Mouse (Mus musculus) embryonic facial prominence, embryonic 14.5 days (tissue): ENCODE measurements around the gene Lzic. TPM values are rescaled to one million over a fixed set of nuclear protein-coding genes. Genes with fewer than 3 reads are reported as not detected.

Source experiments
- ATAC-seq: fragments of 200-750 bp; cut with Nextera tagmentation; 2 replicates; pipeline ENCODE4 v1.8.0; 2017; ENCODE audit warnings: low read depth, moderate number of reproducible peaks, moderate TSS enrichment
- DNase-seq: peaks from one replicate; pipeline ENCODE4 v3.0.0-alpha.2; 2015; ENCODE audit warnings: low spot score
- H3K27ac ChIP-seq: fragments of 300-500 bp; sonication (generic); replicated peaks from 2 replicates; pipeline ENCODE4 v1.5.1; 2014; ENCODE audit warnings: low read depth, mild to moderate bottlenecking, low read length, moderate library complexity
- H3K27me3 ChIP-seq: fragments of 300-500 bp; sonication (generic); replicated peaks from 2 replicates; pipeline ENCODE4 v1.6.1; 2014; ENCODE audit warnings: low read length; ENCODE audit not compliant: control insufficient read depth, insufficient read depth
- H3K36me3 ChIP-seq: fragments of 300-500 bp; sonication (generic); 2 replicates; pipeline ENCODE4 v1.6.1; 2014; ENCODE audit warnings: low read length, mixed read lengths; ENCODE audit not compliant: control insufficient read depth, insufficient read depth
- H3K4me1 ChIP-seq: fragments of 300-500 bp; sonication (generic); 2 replicates; pipeline ENCODE4 v1.6.1; 2014; ENCODE audit warnings: antibody characterized with exemption, low read length; ENCODE audit not compliant: control insufficient read depth, insufficient read depth
- H3K4me2 ChIP-seq: fragments of 300-500 bp; sonication (generic); 2 replicates; pipeline ENCODE4 v1.6.1; 2014; ENCODE audit warnings: low read depth, mild to moderate bottlenecking, low read length, moderate library complexity, mixed read lengths
- H3K4me3 ChIP-seq: fragments of 300-500 bp; sonication (generic); 2 replicates; pipeline ENCODE4 v1.5.1; 2014; ENCODE audit warnings: low read depth, mild to moderate bottlenecking, low read length
- H3K9ac ChIP-seq: fragments of 300-500 bp; sonication (generic); 2 replicates; pipeline ENCODE4 v1.6.1; 2014; ENCODE audit warnings: low read depth, mild to moderate bottlenecking, low read length, moderate library complexity, mixed read lengths
- H3K9me3 ChIP-seq: fragments of 300-500 bp; sonication (generic); 2 replicates; pipeline ENCODE4 v1.6.1; 2016; ENCODE audit warnings: low read length; ENCODE audit not compliant: control insufficient read depth
- WGBS: fragments of 180-500 bp; shearing (Covaris S2); extraction: QIAGEN DNeasy Blood & Tissue Kit; methylation state at CpG from one replicate; pipeline ENCODE4 v1.1.7; 2014; 5-methylcytosine and 5-hydroxymethylcytosine counted together
- polyA plus RNA-seq: library from polyadenylated mRNA; unstranded; fragments of >200 nt; fragmentation: Nextera tagmentation; extraction: Ambion mirVana; gene quantifications from 2 replicates; pipeline ENCODE4 v1.2.1, GENCODE M21; 2014

Gene Lzic
- polyA plus RNA-seq, 1 experiment from 2014 or later, result 48.1 TPM

GRCm38 (mm10) chr4:149525170-149525569, 40.1 kb downstream of the Lzic start:
- no peak overlapping the region for H3K4me2 ChIP-seq
- no peak overlapping the region for H3K27ac ChIP-seq
- no peaks in the 10 kb centered on the region for H3K36me3 ChIP-seq
- H3K4me3 ChIP-seq, result no peak overlapping the region
- ATAC-seq (no peak), DNase-seq (no peak)
- H3K9ac ChIP-seq, result no peak overlapping the region
- peaks cover 6% of the 10 kb centered on the region; the same call in 1 of the 2 replicates for H3K4me1 ChIP-seq
- no peaks in the 10 kb centered on the region for H3K9me3 ChIP-seq
- no peaks in the 10 kb centered on the region for H3K27me3 ChIP-seq
- WGBS, result 77% methylated on average over 4 of the region's 4 CpGs

GRCm38 (mm10) chr4:149525811-149526210, 40.8 kb downstream of the Lzic start:
- Histone ChIP-seq H3K27ac (peak overlapping the region; percentile 13), H3K4me2 (no peak overlapping the region), H3K9me3 (no peaks in the 10 kb centered on the region), H3K36me3 (no peaks in the 10 kb centered on the region), H3K4me1 (peaks cover 6% of the 10 kb centered on the region; the same call in 1 of the 2 replicates), H3K27me3 (no peaks in the 10 kb centered on the region), H3K9ac (no peak overlapping the region), H3K4me3 (no peak overlapping the region)
- ATAC-seq (no peak), DNase-seq (no peak)
- WGBS, result 64% methylated on average over 6 of the region's 6 CpGs

GRCm38 (mm10) chr4:149526330-149526729, 41.3 kb downstream of the Lzic start:
- Histone ChIP-seq H3K4me3 (no peak overlapping the region), H3K27ac (peak overlapping the region; percentile 13), H3K9ac (0 out of 2 replicates have a peak overlapping the region, but pooled peaks have one; percentile 10), H3K4me2 (no peak overlapping the region), H3K36me3 (no peaks in the 10 kb centered on the region), H3K27me3 (no peaks in the 10 kb centered on the region), H3K9me3 (no peaks in the 10 kb centered on the region), H3K4me1 (peaks cover 6% of the 10 kb centered on the region; the same call in 1 of the 2 replicates)
- DNase-seq (peak; percentile 53), ATAC-seq (peak; percentile 47)
- 41% methylated on average over 7 of the region's 7 CpGs for WGBS

GRCm38 (mm10) chr4:149527621-149528354, 42.8 kb downstream of the Lzic start:
- no peak overlapping the region for H3K4me3 ChIP-seq
- no peaks in the 10 kb centered on the region for H3K9me3 ChIP-seq
- DNase-seq (no peak), ATAC-seq (no peak)
- no peak overlapping the region for H3K9ac ChIP-seq
- H3K27me3 ChIP-seq, result no peaks in the 10 kb centered on the region
- no peaks in the 10 kb centered on the region for H3K36me3 ChIP-seq
- no peak overlapping the region; the same call in 1 of the 2 replicates for H3K27ac ChIP-seq
- H3K4me2 ChIP-seq, result no peak overlapping the region
- peaks cover 6% of the 10 kb centered on the region; the same call in 1 of the 2 replicates for H3K4me1 ChIP-seq
- 71% methylated on average over 15 of the region's 15 CpGs for WGBS

- Histone ChIP-seq H3K9ac (no peak overlapping the region), H3K27me3 (no peaks in the 10 kb centered on the region), H3K4me1 (peaks cover 6% of the 10 kb centered on the region; the same call in 1 of the 2 replicates), H3K9me3 (no peaks in the 10 kb centered on the region), H3K36me3 (no peaks in the 10 kb centered on the region), H3K4me3 (no peak overlapping the region), H3K4me2 (no peak overlapping the region), H3K27ac (no peak overlapping the region)
- DNase-seq, result no peak
- no peak for ATAC-seq
- WGBS, result 39% methylated on average over 6 of the region's 6 CpGs
Observed at GRCm38 (mm10) chr4:149529691-149530090, 44.7 kb downstream of the Lzic start.

- no peaks in the 10 kb centered on the region for H3K9me3 ChIP-seq
- no peak for DNase-seq
- H3K36me3 ChIP-seq, result no peaks in the 10 kb centered on the region
- 75% methylated on average over 8 of the region's 8 CpGs for WGBS
- no peaks in the 10 kb centered on the region; the same call in 1 of the 2 replicates for H3K4me1 ChIP-seq
- H3K27me3 ChIP-seq, result no peaks in the 10 kb centered on the region
- H3K27ac ChIP-seq, result no peak overlapping the region
- H3K4me2 ChIP-seq, result no peak overlapping the region
- no peak overlapping the region for H3K9ac ChIP-seq
- ATAC-seq, result no peak
- no peak overlapping the region for H3K4me3 ChIP-seq
Observed at GRCm38 (mm10) chr4:149539441-149539840, 54.4 kb downstream of the Lzic start.

GRCm38 (mm10) chr4:149541935-149542334, 56.9 kb downstream of the Lzic start:
- H3K27me3 ChIP-seq, result no peaks in the 10 kb centered on the region
- no peak overlapping the region for H3K4me2 ChIP-seq
- ATAC-seq (no peak), DNase-seq (peak; percentile 61)
- peaks cover 20% of the 10 kb centered on the region; the same call in 1 of the 2 replicates for H3K36me3 ChIP-seq
- H3K27ac ChIP-seq, result no peak overlapping the region
- H3K4me3 ChIP-seq, result no peak overlapping the region
- no peak overlapping the region for H3K9ac ChIP-seq
- no peaks in the 10 kb centered on the region; the same call in 1 of the 2 replicates for H3K4me1 ChIP-seq
- H3K9me3 ChIP-seq, result no peaks in the 10 kb centered on the region
- 43% methylated on average over 5 of the region's 5 CpGs for WGBS

- Histone ChIP-seq H3K9me3 (no peaks in the 10 kb centered on the region), H3K4me1 (no peaks in the 10 kb centered on the region; the same call in 1 of the 2 replicates), H3K4me3 (no peak overlapping the region), H3K9ac (no peak overlapping the region), H3K36me3 (peaks cover 25% of the 10 kb centered on the region; the same call in 1 of the 2 replicates), H3K27me3 (no peaks in the 10 kb centered on the region), H3K27ac (no peak overlapping the region), H3K4me2 (no peak overlapping the region)
- no peak for ATAC-seq
- DNase-seq, result no peak
- WGBS, result 79% methylated on average over 12 of the region's 12 CpGs
Observed at GRCm38 (mm10) chr4:149542431-149542830, 57.4 kb downstream of the Lzic start.
